Comparison of ENCODE assay signal across 11 mouse cellular contexts in the genomic region with DNA sequence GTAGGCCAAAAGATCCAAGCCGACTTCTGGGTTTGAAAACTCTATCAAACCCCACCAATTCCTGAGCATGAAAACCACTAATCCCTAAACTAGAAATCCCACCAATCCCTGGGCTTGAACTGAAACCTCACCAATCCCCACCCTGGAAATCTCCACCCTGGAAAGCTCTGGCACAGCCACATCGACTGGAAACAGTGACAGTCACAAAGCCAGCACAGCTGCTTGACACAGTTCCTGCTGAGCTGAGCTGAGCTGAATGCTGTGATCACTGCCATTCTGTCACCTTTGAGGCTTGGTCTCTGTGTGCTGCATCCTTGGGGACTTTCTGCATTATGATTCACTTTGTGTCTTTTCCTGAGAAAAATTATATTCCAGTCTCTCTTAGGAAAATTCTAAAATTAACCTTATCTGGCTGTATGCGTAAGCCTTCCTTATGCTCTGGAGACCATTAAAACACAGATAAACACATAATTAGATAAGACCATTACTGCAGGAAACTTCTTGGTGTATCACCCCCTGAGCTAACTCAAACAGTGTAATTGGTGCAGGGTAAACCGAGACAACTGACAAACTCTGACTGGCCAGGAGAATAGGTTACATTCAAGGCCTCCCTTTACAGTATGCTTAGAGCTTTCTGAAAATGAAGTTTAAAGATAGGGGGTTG. TPM values are rescaled to one million over a fixed set of nuclear protein-coding genes. Genes with fewer than 3 reads are reported as not detected.
DNase-seq lines count a peak whose midpoint lies in the region; ATAC-seq lines count a peak whose summit lies in the region.
"Had no signal": no experiment of that assay in that cellular context is flagged by ENCODE, and none has a peak within 500 bp of the region (broad histone marks: within the 10 kb centered on the region; RNA-seq: fewer than 3 reads in every experiment).

No protein-coding gene starts in this region.

- H3K27ac ChIP-seq in midbrain, embryonic 16.5 days (ENCODE audit: low read length): no peak overlapping the region
- H3K27ac ChIP-seq: limb, embryonic 15.5 days had no signal

- no peak for ATAC-seq in megakaryocyte, adult 5-6 weeks (ENCODE audit: poor library complexity, severe bottlenecking)
- no peak for ATAC-seq in midbrain, embryonic 16.5 days

- H3K4me1 ChIP-seq in megakaryocyte, embryonic 14.5 days: peaks cover 76% of the 10 kb centered on the region
- peaks cover 27% of the 10 kb centered on the region for H3K4me1 ChIP-seq in midbrain, embryonic 16.5 days (ENCODE audit: control insufficient read depth, insufficient read depth, low read length)

- H3K27me3 ChIP-seq in megakaryocyte, embryonic 14.5 days (replicated peaks): no peaks in the 10 kb centered on the region
- no peaks in the 10 kb centered on the region for H3K27me3 ChIP-seq in midbrain, embryonic 16.5 days (ENCODE audit: control insufficient read depth, insufficient read depth, low read depth, low read length)
- H3K27me3 ChIP-seq: limb, embryonic 15.5 days had no signal

- intact Hi-C loops in heart, postnatal 14 days (cut with DNase I): no loop called here

- no peak overlapping the region for H3K4me2 ChIP-seq in midbrain, embryonic 16.5 days (ENCODE audit: low read length)
- H3K4me2 ChIP-seq: limb, embryonic 15.5 days had no signal

- peak overlapping the region; percentile 67 for H3K4me3 ChIP-seq in megakaryocyte, embryonic 14.5 days (replicated peaks)
- no peak overlapping the region for H3K4me3 ChIP-seq in midbrain, embryonic 16.5 days (ENCODE audit: low read depth, low read length)
- H3K4me3 ChIP-seq: limb, embryonic 15.5 days had no signal

- H3K9ac ChIP-seq in midbrain, embryonic 16.5 days (ENCODE audit: low read depth, low read length): no peak overlapping the region
- H3K9ac ChIP-seq: limb, embryonic 15.5 days had no signal

- no peaks in the 10 kb centered on the region for H3K9me3 ChIP-seq in megakaryocyte, embryonic 14.5 days
- H3K9me3 ChIP-seq in midbrain, embryonic 16.5 days (replicated peaks; ENCODE audit: control insufficient read depth, low read length, poor library complexity, severe bottlenecking): no peaks in the 10 kb centered on the region
- H3K9me3 ChIP-seq: limb, embryonic 15.5 days had no signal

- 46% methylated on average over 4 of the region's 4 CpGs for WGBS in midbrain, embryonic 16.5 days

- peak; percentile 23 to 34 for DNase-seq in cerebellum, postnatal 10 days
- DNase-seq in cerebellum, adult 18-20 months: no peak
- peak; percentile 34 to 49 for DNase-seq in heart, postnatal 14 days
- peak; percentile 17 for DNase-seq in retina, postnatal 7 days (ENCODE audit: low read depth, low spot score)
- no peak for DNase-seq in thymus, postnatal 14 days
- DNase-seq: kidney, postnatal 10 days; right cerebral cortex, postnatal 25 days had no signal

- H3K36me3 ChIP-seq in megakaryocyte, embryonic 14.5 days (replicated peaks; ENCODE audit: low read length): peaks cover 12% of the 10 kb centered on the region
- H3K36me3 ChIP-seq in midbrain, embryonic 16.5 days (ENCODE audit: control insufficient read depth, insufficient read depth, low read length): no peaks in the 10 kb centered on the region

RNA-seq across cellular contexts. Expression of a gene that starts 2.6 kb away (rescaled TPM):
- polyA plus RNA-seq in megakaryocyte, embryonic 14.5 days (2012; ENCODE audit: insufficient read depth, low replicate concordance): 1.1 and 9.5 TPM in 2 replicates
- 65.8 and 70.5 TPM in 2 replicates for total RNA-seq in megakaryocyte, adult 5-6 weeks (2015)
- total RNA-seq in megakaryocyte, adult 5-6 weeks (2017): 59.2 and 71.8 TPM in 2 replicates
- 10 to 100 TPM; 10.1 to 12.1 TPM for total RNA-seq in heart, postnatal 14 days (2021)
- 39.6 and 40.3 TPM in 2 replicates for polyA plus RNA-seq in midbrain, embryonic 16.5 days (2015; fragmentation: Nextera tagmentation; extraction: Ambion mirVana)

RNA-seq across cellular contexts. Expression of a gene that starts 5.3 kb away (rescaled TPM):
- polyA plus RNA-seq in megakaryocyte, embryonic 14.5 days (2012; ENCODE audit: insufficient read depth, low replicate concordance): 10.2 and 13.3 TPM in 2 replicates
- total RNA-seq in megakaryocyte, adult 5-6 weeks (2015): 16.9 and 18.3 TPM in 2 replicates
- total RNA-seq in megakaryocyte, adult 5-6 weeks (2017): 32.1 and 35.8 TPM in 2 replicates
- 100 to 1,000 TPM; 102 to 103 TPM for total RNA-seq in heart, postnatal 14 days (2021)
- 93.1 and 104 TPM in 2 replicates for polyA plus RNA-seq in midbrain, embryonic 16.5 days (2015; fragmentation: Nextera tagmentation; extraction: Ambion mirVana)

RNA-seq across cellular contexts. Expression of a gene that starts 27.2 kb away (rescaled TPM):
- 4.5 and 7.6 TPM in 2 replicates for polyA plus RNA-seq in megakaryocyte, embryonic 14.5 days (2012; ENCODE audit: insufficient read depth, low replicate concordance)
- total RNA-seq in megakaryocyte, adult 5-6 weeks (2015): 7.0 and 11.7 TPM in 2 replicates
- total RNA-seq in megakaryocyte, adult 5-6 weeks (2017): 2.0 and 5.5 TPM in 2 replicates
- total RNA-seq in heart, postnatal 14 days (2021): 10 to 100 TPM; 14.4 to 18.4 TPM
- 24.0 and 27.6 TPM in 2 replicates for polyA plus RNA-seq in midbrain, embryonic 16.5 days (2015; fragmentation: Nextera tagmentation; extraction: Ambion mirVana)

RNA-seq across cellular contexts. Expression of a gene that starts 27.5 kb away (rescaled TPM):
- polyA plus RNA-seq in megakaryocyte, embryonic 14.5 days (2012; ENCODE audit: insufficient read depth, low replicate concordance): 3.7 and 4.2 TPM in 2 replicates
- total RNA-seq in megakaryocyte, adult 5-6 weeks (2015): 1.5 and 3.1 TPM in 2 replicates
- 3.6 and 3.9 TPM in 2 replicates for total RNA-seq in megakaryocyte, adult 5-6 weeks (2017)
- total RNA-seq in heart, postnatal 14 days (2021): 1 to 10 TPM; 9.4 to 9.5 TPM
- 34.5 and 40.9 TPM in 2 replicates for polyA plus RNA-seq in midbrain, embryonic 16.5 days (2015; fragmentation: Nextera tagmentation; extraction: Ambion mirVana)

RNA-seq across cellular contexts. Expression of a gene that starts 28.0 kb away (rescaled TPM):
- polyA plus RNA-seq in megakaryocyte, embryonic 14.5 days (2012; ENCODE audit: insufficient read depth, low replicate concordance): 24.9 and 43.6 TPM in 2 replicates
- 16.3 and 17.8 TPM in 2 replicates for total RNA-seq in megakaryocyte, adult 5-6 weeks (2015)
- 16.9 and 24.8 TPM in 2 replicates for total RNA-seq in megakaryocyte, adult 5-6 weeks (2017)
- 10 to 100 TPM; 19.9 to 23.7 TPM for total RNA-seq in heart, postnatal 14 days (2021)
- 11.6 and 14.0 TPM in 2 replicates for polyA plus RNA-seq in midbrain, embryonic 16.5 days (2015; fragmentation: Nextera tagmentation; extraction: Ambion mirVana)

Comparison
In these comparisons a context has a peak if more than half of its experiments do, and no peak if none do; other contexts are left out.
1. DNase-seq: peak in cerebellum, postnatal 10 days (2 of 2), heart, postnatal 14 days (2 of 2) and retina, postnatal 7 days (single experiment); none in cerebellum, adult 18-20 months (0 of 2) and thymus, postnatal 14 days (single experiment).
2. RNA of a gene that starts 2.6 kb away (total RNA-seq): 59.2 to 71.8 TPM in megakaryocyte, adult 5-6 weeks; 10.1 to 12.1 TPM in heart, postnatal 14 days; every median in the first group is over 4 times any median in the second.